Mouse (Mus musculus) lung, embryonic 15.5 days (tissue): ENCODE measurements at regions not wholly inside any gene's neighbourhood (a gene's known extent, or its start where the extent isn't known, plus 50 kb on each side); places are given as distances from the start of the nearest gene placed in this dataset. TPM values are rescaled to one million over a fixed set of nuclear protein-coding genes. Genes with fewer than 3 reads are reported as not detected.

Experiments used
- ATAC-seq: fragments of 200-750 bp; cut with Nextera tagmentation; 2 replicates; pipeline ENCODE4 v1.8.0; 2017; ENCODE audit warnings: moderate number of reproducible peaks, borderline replicate concordance; ENCODE audit not compliant: low FRiP score, low TSS enrichment; ENCODE audit errors: extremely low read depth
- H3K27ac ChIP-seq: fragments of 300-500 bp; sonication (generic); 2 replicates; pipeline ENCODE4 v1.5.1; 2015; ENCODE audit warnings: moderate library complexity, mild to moderate bottlenecking, inconsistent platforms
- H3K27me3 ChIP-seq: fragments of 300-500 bp; sonication (generic); 2 replicates; pipeline ENCODE4 v1.6.1; 2015; ENCODE audit warnings: inconsistent platforms
- H3K36me3 ChIP-seq: fragments of 300-500 bp; sonication (generic); 2 replicates; pipeline ENCODE4 v1.6.1; 2015; ENCODE audit warnings: inconsistent platforms
- H3K4me1 ChIP-seq: fragments of 300-500 bp; sonication (generic); 2 replicates; pipeline ENCODE4 v1.6.1; 2015; ENCODE audit warnings: inconsistent platforms
- H3K4me2 ChIP-seq: fragments of 300-500 bp; sonication (generic); 2 replicates; pipeline ENCODE4 v1.6.1; 2015; ENCODE audit warnings: inconsistent platforms, mild to moderate bottlenecking, moderate library complexity
- H3K4me3 ChIP-seq: fragments of 300-500 bp; sonication (generic); 2 replicates; pipeline ENCODE4 v1.5.1; 2015; ENCODE audit warnings: mild to moderate bottlenecking, inconsistent platforms
- H3K9ac ChIP-seq: fragments of 300-500 bp; sonication (generic); 2 replicates; pipeline ENCODE4 v1.6.1; 2015; ENCODE audit warnings: inconsistent platforms
- H3K9me3 ChIP-seq: fragments of 300-500 bp; sonication (generic); 2 replicates; pipeline ENCODE4 v1.6.1; 2016; ENCODE audit warnings: inconsistent platforms
- WGBS: fragments of 180-500 bp; shearing (Covaris S2); methylation state at CpG from one replicate; pipeline ENCODE4 v1.1.7; 2015; 5-methylcytosine and 5-hydroxymethylcytosine counted together
- microRNA-seq: library from miRNA; unstranded; fragments of <30 nt; microRNA quantifications from one replicate; pipeline ENCODE4, GENCODE M21; 2016

DNA sequence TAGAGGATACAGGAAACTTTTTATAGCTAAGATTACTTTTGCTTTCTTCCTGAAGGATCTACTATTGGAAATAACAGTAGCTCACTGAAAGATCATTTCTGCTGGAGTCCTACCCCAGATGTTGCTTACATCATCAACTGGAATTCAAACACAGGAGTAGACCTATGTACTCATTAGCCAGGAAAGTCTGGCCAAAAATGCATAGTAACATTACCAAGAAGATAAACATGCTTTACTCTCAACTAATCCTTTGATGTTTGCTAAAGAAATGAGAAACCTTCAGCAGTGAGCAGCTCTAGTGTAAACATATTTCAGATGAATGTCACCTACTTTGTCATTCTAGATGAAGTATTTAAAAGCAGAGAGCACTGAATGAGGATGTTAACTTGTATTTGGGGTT is 173.0 kb downstream of the Snx13 start:
- Histone ChIP-seq H3K9ac (no peak overlapping the region), H3K27ac (no peak overlapping the region), H3K9me3 (no peaks in the 10 kb centered on the region), H3K4me2 (no peak overlapping the region), H3K4me3 (no peak overlapping the region), H3K27me3 (no peaks in the 10 kb centered on the region), H3K4me1 (no peaks in the 10 kb centered on the region), H3K36me3 (no peaks in the 10 kb centered on the region)
- ATAC-seq = no peak

DNA sequence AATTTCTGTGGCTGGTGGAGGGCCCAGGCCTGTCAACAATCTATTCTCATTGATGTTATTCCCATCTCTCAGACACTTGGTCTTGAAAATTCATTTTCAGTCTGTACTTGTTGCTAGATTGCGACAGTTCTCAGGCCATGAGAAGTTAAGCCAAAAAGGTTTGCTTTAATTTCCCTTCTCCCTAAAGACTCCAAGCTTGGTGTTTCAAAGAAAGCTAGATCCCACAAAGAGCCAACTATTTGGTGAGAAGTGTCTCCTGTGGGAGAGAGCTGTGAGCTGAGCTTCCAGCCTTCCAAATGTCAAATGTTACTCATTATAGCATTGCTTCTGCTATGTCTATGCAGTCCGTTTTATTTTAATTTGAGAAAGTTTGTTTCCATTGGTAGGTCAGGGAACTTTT is 169.7 kb downstream of the Snx13 start:
- no peak for ATAC-seq
- 80% methylated on average over 2 of the region's 2 CpGs for WGBS

DNA sequence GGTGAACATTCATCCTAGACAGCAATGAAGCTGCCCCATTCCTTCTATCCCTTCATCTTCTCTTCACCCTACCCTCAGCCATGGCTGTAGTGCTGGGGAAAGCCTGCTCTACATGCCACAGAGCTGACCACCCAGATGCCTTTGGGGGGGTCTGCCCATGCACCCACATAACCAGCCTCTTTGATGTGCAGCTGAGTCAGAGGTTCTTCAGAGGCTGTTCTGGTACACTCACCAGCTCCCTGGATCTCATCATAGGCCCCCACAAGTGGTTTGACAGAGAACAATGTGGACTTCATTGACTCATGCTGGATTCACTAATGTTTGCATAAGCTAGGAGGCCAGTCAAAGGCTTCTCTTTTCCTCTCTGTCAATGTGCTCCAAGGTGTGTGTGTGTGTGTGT is 162.4 kb downstream of the Snx13 start:
- no peak for ATAC-seq
- no peaks in the 10 kb centered on the region for H3K27me3 ChIP-seq
- no peak overlapping the region for H3K27ac ChIP-seq
- no peaks in the 10 kb centered on the region for H3K9me3 ChIP-seq
- H3K9ac ChIP-seq = no peak overlapping the region
- no peak overlapping the region for H3K4me2 ChIP-seq
- no peak overlapping the region for H3K4me3 ChIP-seq
- H3K4me1 ChIP-seq = 0 out of 2 replicates have a peak, but pooled peaks cover 4% of the 10 kb centered on the region
- no peaks in the 10 kb centered on the region for H3K36me3 ChIP-seq

More for the DNA sequence above, 169.7 kb downstream of the Snx13 start:
- no peaks in the 10 kb centered on the region for H3K9me3 ChIP-seq
- no peaks in the 10 kb centered on the region for H3K36me3 ChIP-seq
- H3K9ac ChIP-seq = no peak overlapping the region
- H3K27ac ChIP-seq = no peak overlapping the region
- no peaks in the 10 kb centered on the region for H3K4me1 ChIP-seq
- no peak overlapping the region for H3K4me2 ChIP-seq
- no peaks in the 10 kb centered on the region for H3K27me3 ChIP-seq
- H3K4me3 ChIP-seq = no peak overlapping the region

DNA sequence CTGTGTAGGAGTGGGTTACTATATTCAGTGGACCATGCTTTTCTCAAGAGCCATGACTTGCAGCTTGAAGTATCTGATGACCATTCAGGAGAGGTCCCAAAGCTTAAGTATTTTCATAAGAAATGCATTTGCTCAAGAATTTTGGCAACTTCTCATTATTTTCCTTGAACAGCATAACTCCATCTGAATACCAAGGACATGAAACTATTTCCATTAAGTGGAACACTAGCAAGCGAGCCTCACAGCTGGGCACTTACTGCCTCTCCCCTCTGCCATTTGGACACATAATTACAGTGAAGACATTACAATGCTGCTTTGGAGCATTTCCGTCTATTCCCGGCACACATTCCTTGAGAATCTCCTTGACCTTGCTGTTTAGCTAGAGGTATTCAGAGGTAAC is 160.6 kb downstream of the Snx13 start:
- Histone ChIP-seq H3K9me3 (no peaks in the 10 kb centered on the region), H3K36me3 (no peaks in the 10 kb centered on the region), H3K4me1 (0 out of 2 replicates have a peak, but pooled peaks cover 4% of the 10 kb centered on the region), H3K4me3 (no peak overlapping the region), H3K27me3 (no peaks in the 10 kb centered on the region), H3K9ac (no peak overlapping the region), H3K27ac (no peak overlapping the region), H3K4me2 (no peak overlapping the region)
- no peak for ATAC-seq
- 56% methylated on average over 3 of the region's 3 CpGs for WGBS

GRCm38 (mm10) chr12:35203398-35203797 is 156.4 kb downstream of the Snx13 start:
- Histone ChIP-seq H3K9me3 (no peaks in the 10 kb centered on the region), H3K9ac (no peak overlapping the region), H3K4me2 (no peak overlapping the region), H3K4me1 (no peaks in the 10 kb centered on the region), H3K27me3 (no peaks in the 10 kb centered on the region), H3K4me3 (no peak overlapping the region), H3K27ac (no peak overlapping the region), H3K36me3 (no peaks in the 10 kb centered on the region)
- no peak for ATAC-seq
- 81% methylated on average over 1 of the region's 1 CpGs for WGBS

GRCm38 (mm10) chr12:35200110-35200509 is 153.1 kb downstream of the Snx13 start:
- Histone ChIP-seq H3K36me3 (no peaks in the 10 kb centered on the region), H3K27me3 (no peaks in the 10 kb centered on the region), H3K4me3 (no peak overlapping the region), H3K9ac (no peak overlapping the region), H3K9me3 (no peaks in the 10 kb centered on the region), H3K4me1 (no peaks in the 10 kb centered on the region), H3K4me2 (no peak overlapping the region), H3K27ac (no peak overlapping the region)
- ATAC-seq = no peak
- WGBS = 66% methylated on average over 5 of the region's 5 CpGs

Small RNA genes lying in the stretch of these regions (microRNA-seq; reads per million reads assigned to microRNA genes)
- gene Gm44396 = not detected
